Mouse (Mus musculus) megakaryocyte, embryonic 14.5 days (primary cell): ENCODE results near the gene Cntnap1. TPM values are rescaled to one million over a fixed set of nuclear protein-coding genes. Genes with fewer than 3 reads are reported as not detected.

Source experiments
- H3K27me3 ChIP-seq: replicated peaks from 2 replicates; pipeline ENCODE3; 2012; ENCODE audit warnings: inconsistent platforms
- H3K36me3 ChIP-seq: replicated peaks from 2 replicates; pipeline ENCODE3; 2012; ENCODE audit warnings: low read length, inconsistent platforms, mixed read lengths
- H3K4me1 ChIP-seq: 2 replicates; pipeline ENCODE4 v1.6.1; 2012; ENCODE audit warnings: inconsistent platforms
- H3K4me3 ChIP-seq: replicated peaks from 2 replicates; pipeline ENCODE3; 2012; ENCODE audit warnings: moderate library complexity, mild to moderate bottlenecking, inconsistent platforms
- H3K9me3 ChIP-seq: 2 replicates; pipeline ENCODE4 v1.6.1; 2012; ENCODE audit warnings: inconsistent platforms
- FLI1 ChIP-seq: IDR thresholded peaks from 2 replicates; pipeline ENCODE4 v1.6.1; 2012; ENCODE audit warnings: low read length, inconsistent platforms, mixed read lengths
- GATA1 ChIP-seq: IDR thresholded peaks from 3 replicates; pipeline ENCODE4 v1.6.1; 2012; ENCODE audit warnings: mixed read lengths, low read length, inconsistent platforms, borderline replicate concordance
- polyA plus RNA-seq: library from polyadenylated mRNA; stranded (reverse); fragments of >175 nt; gene quantifications from 2 replicates; pipeline ENCODE4 v1.2.3, GENCODE M21; 2012; ENCODE audit warnings: low replicate concordance; ENCODE audit not compliant: insufficient read depth

Cntnap1 gene
- polyA plus RNA-seq, 1 experiment, result 0.72 TPM

DNA sequence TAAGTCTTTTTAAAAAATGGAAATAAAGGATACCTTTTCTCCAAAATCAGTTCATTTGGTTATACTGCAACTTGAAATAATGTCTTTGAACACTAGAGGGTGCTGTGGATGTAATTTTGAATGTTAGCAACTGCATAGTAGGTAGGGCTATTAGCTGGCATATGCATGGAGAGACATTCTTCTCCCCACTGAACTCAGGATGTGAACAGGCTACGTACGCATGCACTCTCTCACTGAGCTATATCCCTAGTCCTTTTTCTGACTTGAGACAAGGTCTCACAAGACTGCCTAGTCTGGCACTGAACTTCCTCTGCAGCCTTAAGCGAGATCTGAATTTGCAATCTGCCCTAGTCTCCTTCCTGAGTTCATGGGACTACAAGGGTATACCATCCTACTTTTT, 41.6 kb downstream of the Cntnap1 start:
- Histone ChIP-seq H3K27me3 (no peaks in the 10 kb centered on the region), H3K36me3 (peaks cover 85% of the 10 kb centered on the region), H3K4me1 (no peaks in the 10 kb centered on the region), H3K4me3 (no peak overlapping the region), H3K9me3 (no peaks in the 10 kb centered on the region)
- TF ChIP-seq GATA1 (no peak), FLI1 (no peak)

DNA sequence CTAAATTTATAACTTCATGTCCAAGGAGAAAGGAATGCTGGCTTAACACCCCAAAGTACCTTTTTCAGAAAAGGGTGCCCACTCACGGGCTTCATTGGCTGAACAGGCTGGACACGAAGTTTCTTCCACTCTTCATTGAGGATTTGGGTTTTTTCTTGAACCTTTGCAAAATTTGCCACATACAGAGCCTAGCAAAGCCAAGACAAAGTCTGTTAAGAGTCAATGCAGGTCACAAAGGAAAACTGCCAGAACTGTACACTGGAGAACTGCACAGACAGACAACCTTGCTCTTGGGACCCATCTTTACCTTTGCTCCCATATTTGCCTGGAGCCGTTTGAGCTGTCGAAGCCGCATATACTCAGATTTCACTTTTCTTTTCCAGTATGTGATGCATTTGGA, 46.6 kb downstream of the Cntnap1 start:
- H3K27me3 ChIP-seq, result no peaks in the 10 kb centered on the region
- no peaks in the 10 kb centered on the region for H3K9me3 ChIP-seq
- H3K4me3 ChIP-seq, result no peak overlapping the region
- TF ChIP-seq FLI1 (no peak), GATA1 (no peak)
- peaks cover 66% of the 10 kb centered on the region for H3K36me3 ChIP-seq
- H3K4me1 ChIP-seq, result peaks cover 16% of the 10 kb centered on the region

GRCm38 (mm10) chr11:101218436-101219055, 48.2 kb downstream of the Cntnap1 start:
- no peak for TF ChIP-seq GATA1
- TF ChIP-seq FLI1, result no peak
- H3K9me3 ChIP-seq, result no peaks in the 10 kb centered on the region

GRCm38 (mm10) chr11:101220853-101221252, 50.5 kb downstream of the Cntnap1 start:
- H3K4me3 ChIP-seq, result no peak overlapping the region
- no peaks in the 10 kb centered on the region for H3K9me3 ChIP-seq
- no peak for TF ChIP-seq GATA1
- no peak for TF ChIP-seq FLI1
- H3K4me1 ChIP-seq, result peaks cover 32% of the 10 kb centered on the region
- peaks cover 33% of the 10 kb centered on the region for H3K36me3 ChIP-seq
- H3K27me3 ChIP-seq, result no peaks in the 10 kb centered on the region

More at GRCm38 (mm10) chr11:101218436-101219055, 48.2 kb downstream of the Cntnap1 start:
- Histone ChIP-seq H3K4me1 (peaks cover 16% of the 10 kb centered on the region), H3K27me3 (no peaks in the 10 kb centered on the region), H3K36me3 (peaks cover 56% of the 10 kb centered on the region), H3K4me3 (no peak overlapping the region)

GRCm38 (mm10) chr11:101221306-101221986, 51.1 kb downstream of the Cntnap1 start:
- TF ChIP-seq FLI1 (no peak), GATA1 (no peak)
- Histone ChIP-seq H3K36me3 (peaks cover 27% of the 10 kb centered on the region), H3K27me3 (no peaks in the 10 kb centered on the region), H3K4me3 (peak overlapping the region; percentile 53), H3K9me3 (no peaks in the 10 kb centered on the region), H3K4me1 (peaks cover 32% of the 10 kb centered on the region)

GRCm38 (mm10) chr11:101224337-101224736, 54.0 kb downstream of the Cntnap1 start:
- no peak overlapping the region for H3K4me3 ChIP-seq

DNA sequence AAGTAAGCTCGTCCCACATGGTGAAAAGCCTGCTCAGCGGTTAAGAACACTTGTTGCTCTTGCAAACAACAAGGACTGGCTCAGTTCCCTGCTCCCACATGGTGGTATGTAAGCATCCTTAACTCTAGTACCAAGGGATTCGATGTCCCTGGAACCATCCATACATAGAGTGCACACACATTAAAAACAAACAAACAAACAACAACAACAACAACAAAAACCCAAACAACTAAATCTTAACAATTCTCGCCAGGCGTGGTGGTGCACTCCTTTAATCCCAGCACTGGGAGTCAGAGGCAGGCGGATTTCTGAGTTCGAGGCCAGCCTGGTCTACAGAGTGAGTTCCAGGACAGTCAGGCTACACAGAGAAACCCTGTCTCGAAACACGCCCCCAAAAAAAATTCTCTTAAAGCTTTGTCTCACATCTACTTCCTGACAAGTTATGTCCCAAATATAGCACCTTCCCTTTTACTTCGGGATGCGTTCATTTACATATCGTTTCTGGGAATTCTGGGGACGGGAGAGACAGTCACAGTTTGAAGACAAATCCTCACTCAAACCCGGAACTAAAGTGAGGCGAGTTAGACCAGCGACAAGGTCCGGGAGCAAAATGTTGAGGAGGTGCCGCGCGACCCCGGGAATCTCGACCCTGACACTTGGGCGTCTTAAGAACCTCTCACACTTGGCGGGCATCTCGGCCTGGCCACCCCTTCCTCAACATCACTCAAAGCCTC, 55.2 kb downstream of the Cntnap1 start:
- peaks cover 33% of the 10 kb centered on the region for H3K4me1 ChIP-seq
- peaks cover 4% of the 10 kb centered on the region for H3K36me3 ChIP-seq
- TF ChIP-seq GATA1, result no peak
- no peak for TF ChIP-seq FLI1
- H3K4me3 ChIP-seq, result peak overlapping the region; percentile 97
- no peaks in the 10 kb centered on the region for H3K9me3 ChIP-seq
- H3K27me3 ChIP-seq, result peaks cover 29% of the 10 kb centered on the region

More at GRCm38 (mm10) chr11:101224337-101224736, 54.0 kb downstream of the Cntnap1 start:
- Histone ChIP-seq H3K27me3 (peaks cover 18% of the 10 kb centered on the region), H3K9me3 (no peaks in the 10 kb centered on the region), H3K4me1 (peaks cover 26% of the 10 kb centered on the region), H3K36me3 (peaks cover 4% of the 10 kb centered on the region)
- TF ChIP-seq GATA1, result no peak
- TF ChIP-seq FLI1, result no peak

DNA sequence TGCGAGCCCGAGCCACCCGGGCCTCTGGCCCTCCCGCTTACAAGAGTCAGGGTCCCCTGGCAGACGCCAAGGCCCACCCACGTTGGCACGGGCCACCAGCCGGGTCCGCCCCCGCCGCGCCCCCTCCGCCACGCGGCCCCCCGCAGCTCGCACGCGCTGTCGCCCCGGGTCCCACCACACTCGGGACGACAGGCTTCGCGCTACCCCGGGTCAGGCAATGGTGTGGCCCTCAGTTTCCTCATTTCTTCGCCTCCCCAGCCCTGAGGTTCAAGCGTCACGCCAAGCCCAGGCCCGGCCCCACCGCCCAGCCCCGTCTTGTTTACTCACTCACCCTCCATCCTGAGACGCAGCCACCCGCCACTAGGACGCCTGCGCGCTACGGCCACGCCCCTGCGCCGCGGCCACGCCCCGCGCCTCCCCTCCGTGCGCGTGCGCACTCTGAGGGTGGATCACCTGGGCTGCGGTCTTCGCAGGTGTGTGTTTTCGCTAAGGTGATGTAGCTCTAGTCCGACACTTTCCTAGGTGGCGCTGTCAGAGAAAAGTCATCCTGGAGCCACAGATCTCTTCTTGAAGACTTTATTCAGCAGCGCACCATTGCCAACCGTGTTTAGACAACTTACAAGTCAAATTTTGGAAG, 55.9 kb downstream of the Cntnap1 start, which contains the start of gene Ezh1:
Ezh1 (minus strand) TSS at position 399 of the 637 bp plus-strand sequence.
- H3K4me3 ChIP-seq, result peak within 1 kb of the TSS; percentile 97
- no peak for TF ChIP-seq FLI1
- TF ChIP-seq GATA1, result no peak
- H3K36me3 ChIP-seq, result peaks cover 4% of the 10 kb centered on the region
- H3K4me1 ChIP-seq, result peaks cover 34% of the 10 kb centered on the region
- H3K27me3 ChIP-seq, result peaks cover 36% of the 10 kb centered on the region
- no peaks in the 10 kb centered on the region for H3K9me3 ChIP-seq

DNA sequence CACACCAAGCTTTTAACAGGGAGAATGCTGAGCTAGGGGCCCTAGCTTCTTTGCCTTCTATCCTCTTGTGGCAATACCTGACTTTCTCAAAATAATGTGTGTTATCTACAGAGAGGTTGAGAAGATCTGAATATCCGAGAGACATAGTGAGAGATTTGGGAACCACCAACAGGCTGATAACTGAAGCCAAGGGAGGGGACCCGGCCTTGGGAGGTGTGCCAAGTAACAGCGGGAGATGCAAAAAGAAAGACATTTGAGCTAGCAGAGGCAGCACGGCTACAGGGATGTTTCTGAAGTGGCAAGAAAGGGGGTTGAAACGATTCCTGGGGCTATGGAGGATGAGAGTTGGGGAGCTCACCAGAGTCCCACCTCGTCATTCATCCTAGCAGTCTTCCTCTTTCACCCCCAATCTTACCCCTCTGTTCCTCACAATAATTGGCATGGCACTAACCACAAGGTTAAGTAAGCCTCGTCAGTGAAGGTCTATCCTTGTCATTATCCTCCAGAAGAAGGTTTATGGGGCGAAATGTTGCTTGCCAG, 59.1 kb downstream of the Cntnap1 start:
- H3K4me3 ChIP-seq, result no peak overlapping the region
- no peak for TF ChIP-seq FLI1
- no peak for TF ChIP-seq GATA1
- peaks cover 43% of the 10 kb centered on the region for H3K4me1 ChIP-seq
- no peaks in the 10 kb centered on the region for H3K36me3 ChIP-seq
- H3K27me3 ChIP-seq, result peaks cover 63% of the 10 kb centered on the region
- no peaks in the 10 kb centered on the region for H3K9me3 ChIP-seq

DNA sequence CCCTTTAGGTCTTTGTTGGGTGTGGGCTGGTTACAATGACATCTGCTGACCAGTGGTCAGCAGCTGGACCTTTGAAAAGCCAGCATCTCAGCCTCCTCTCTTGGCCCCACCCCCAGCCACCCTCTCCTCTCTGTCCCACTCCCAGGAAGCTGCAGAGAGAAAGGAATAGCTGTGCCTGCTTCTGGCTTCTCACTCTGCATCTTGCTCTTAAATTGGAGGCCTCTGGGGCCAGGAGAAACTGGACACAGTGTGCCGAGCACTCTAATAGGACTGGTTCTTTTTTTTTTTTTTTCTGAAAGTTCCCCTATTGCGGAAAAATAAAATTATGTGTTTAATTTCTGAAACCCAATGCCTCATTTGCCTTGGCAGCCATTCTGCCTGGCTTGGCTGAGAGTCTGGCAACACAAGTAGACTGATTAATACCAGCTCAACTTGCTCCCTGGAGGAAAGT, 59.8 kb downstream of the Cntnap1 start:
- Histone ChIP-seq H3K27me3 (peaks cover 67% of the 10 kb centered on the region), H3K9me3 (no peaks in the 10 kb centered on the region), H3K36me3 (no peaks in the 10 kb centered on the region), H3K4me1 (peaks cover 36% of the 10 kb centered on the region), H3K4me3 (no peak overlapping the region)
- TF ChIP-seq FLI1, result no peak
- no peak for TF ChIP-seq GATA1
